Mouse (Mus musculus) ovary, postnatal 14 days (tissue): ENCODE results near the gene Bpifb9a.
"Not testable (repeated sequence)": the region's sequence is repeated elsewhere in the genome, so short reads cannot be mapped to it uniquely, and the experiment has no call there.

Experiments
- DNase-seq: peaks from one replicate; pipeline ENCODE4 v3.0.0; 2022; ENCODE audit warnings: low spot score

The Bpifb9a gene

GRCm38 (mm10) chr2:154257554-154257953 is at the start of gene Bpifb9a:
Bpifb9a (plus strand) TSS chr2:154257854.
- not testable (repeated sequence) for DNase-seq

DNA sequence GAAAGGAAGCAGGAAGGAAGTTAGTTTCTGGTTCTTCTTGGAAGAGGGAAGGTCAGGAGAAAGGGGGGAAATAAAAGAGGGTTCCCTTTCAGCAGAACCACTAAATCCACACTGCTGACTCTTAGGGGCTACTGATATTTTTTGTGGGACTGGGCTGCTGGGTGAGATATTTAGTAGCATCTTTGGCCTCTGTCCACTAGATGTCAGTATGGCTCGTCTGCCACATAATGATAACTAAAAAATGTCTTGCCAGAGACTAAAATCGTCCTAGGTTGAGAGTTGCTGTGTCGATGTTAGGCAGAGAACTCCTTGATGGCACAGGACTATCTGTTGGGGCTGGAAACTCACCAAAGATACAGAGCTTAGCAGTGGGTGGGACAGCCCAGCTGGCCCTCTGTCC is 48.5 kb upstream of the Bpifb9a start:
- no peak for DNase-seq

GRCm38 (mm10) chr2:154211121-154211520 is 46.5 kb upstream of the Bpifb9a start:
- DNase-seq, result no peak

GRCm38 (mm10) chr2:154211881-154212280 is 45.8 kb upstream of the Bpifb9a start:
- DNase-seq, result no peak

- DNase-seq, result peak; percentile 66
Measured at GRCm38 (mm10) chr2:154215191-154215590, 42.5 kb upstream of the Bpifb9a start.

GRCm38 (mm10) chr2:154219950-154220349 is 37.7 kb upstream of the Bpifb9a start:
- DNase-seq, result no peak

- DNase-seq, result peak; percentile 10
Measured at GRCm38 (mm10) chr2:154223265-154223916, 34.3 kb upstream of the Bpifb9a start, which contains the start of gene Bpifb5. Bpifb5 (plus strand) TSS chr2:154223742.

DNA sequence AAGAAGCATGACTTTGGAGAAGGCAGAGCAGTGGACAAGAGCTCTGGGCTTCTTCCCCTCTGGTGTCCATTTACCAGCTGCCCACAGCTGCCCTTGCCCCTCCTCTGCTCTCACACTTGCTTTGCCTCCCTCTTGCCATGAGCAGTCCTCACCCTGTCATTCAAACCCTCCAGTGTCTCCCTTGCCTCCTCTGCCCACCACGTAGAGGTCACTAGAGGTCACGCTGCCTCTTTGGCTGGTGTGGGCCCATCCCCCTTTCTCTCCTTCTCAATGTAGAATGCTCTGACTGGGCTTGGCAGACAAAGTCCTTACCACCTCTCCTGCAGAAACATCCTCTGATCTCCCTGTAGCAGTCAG is 33.8 kb upstream of the Bpifb9a start:
- no peak for DNase-seq

DNA sequence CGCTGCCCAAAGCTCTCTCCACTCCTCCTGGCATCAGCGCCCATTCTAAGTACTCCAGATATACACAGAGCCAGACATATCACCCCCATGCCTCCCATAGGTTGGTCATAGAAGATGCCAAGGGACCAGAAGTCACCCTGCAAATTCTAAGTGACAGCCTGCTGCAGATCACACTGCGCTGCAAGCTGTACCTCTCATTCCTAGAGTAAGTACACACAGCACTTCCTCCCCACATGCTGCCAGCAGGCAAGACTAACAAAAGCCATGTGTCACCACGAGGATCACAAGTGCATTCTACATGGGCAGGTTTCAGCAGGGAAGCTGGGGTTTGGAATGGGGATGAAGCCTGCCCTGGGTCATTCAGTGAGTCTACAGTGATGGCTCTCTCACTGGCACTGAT is 30.7 kb upstream of the Bpifb9a start:
- no peak for DNase-seq

- no peak for DNase-seq
Measured at GRCm38 (mm10) chr2:154227830-154228229, 29.8 kb upstream of the Bpifb9a start.

DNA sequence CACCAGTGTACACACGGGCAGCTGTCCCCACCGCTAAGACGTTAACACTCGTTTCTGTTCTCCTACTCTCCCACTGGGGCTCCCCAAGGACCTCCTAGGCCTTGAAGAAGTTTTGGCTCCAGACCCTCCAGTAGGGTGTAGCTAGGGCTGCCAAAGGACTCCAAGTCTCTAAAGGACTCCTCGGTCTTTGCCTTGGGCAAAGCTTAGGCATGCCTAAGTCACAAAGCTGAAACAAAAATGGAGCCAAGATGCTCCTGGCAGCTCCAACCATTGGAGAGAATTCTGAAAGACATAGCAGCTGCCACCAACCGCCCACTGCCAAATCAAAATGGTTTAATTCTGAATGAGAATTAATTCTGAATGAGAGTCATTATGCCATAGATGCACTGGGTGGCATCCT is 24.2 kb upstream of the Bpifb9a start:
- no peak for DNase-seq

DNA sequence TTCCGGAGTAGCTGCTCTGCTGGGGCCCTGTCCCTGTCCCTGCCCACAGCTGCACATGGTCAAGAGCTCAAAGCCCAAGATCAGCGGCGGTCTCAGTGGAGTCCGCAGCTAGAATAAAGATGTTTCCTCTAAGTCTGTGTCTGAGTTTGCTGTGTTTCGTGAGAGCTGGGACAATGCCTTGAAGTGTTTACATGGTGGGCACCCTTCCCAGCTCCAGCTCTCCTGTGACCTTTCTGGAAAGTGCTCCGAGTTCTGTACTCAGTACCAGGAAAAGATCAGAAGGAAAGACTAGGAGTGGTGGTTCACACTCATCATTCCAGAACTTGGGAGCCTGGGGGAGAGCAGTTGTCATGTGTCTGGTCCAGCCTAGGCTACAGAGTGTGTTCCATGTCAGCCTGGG is 16.9 kb upstream of the Bpifb9a start:
- no peak for DNase-seq

GRCm38 (mm10) chr2:154242726-154243125 is 14.9 kb upstream of the Bpifb9a start:
- not testable (repeated sequence) for DNase-seq

- DNase-seq, result no peak
Measured at GRCm38 (mm10) chr2:154243356-154244036, 14.2 kb upstream of the Bpifb9a start.

DNA sequence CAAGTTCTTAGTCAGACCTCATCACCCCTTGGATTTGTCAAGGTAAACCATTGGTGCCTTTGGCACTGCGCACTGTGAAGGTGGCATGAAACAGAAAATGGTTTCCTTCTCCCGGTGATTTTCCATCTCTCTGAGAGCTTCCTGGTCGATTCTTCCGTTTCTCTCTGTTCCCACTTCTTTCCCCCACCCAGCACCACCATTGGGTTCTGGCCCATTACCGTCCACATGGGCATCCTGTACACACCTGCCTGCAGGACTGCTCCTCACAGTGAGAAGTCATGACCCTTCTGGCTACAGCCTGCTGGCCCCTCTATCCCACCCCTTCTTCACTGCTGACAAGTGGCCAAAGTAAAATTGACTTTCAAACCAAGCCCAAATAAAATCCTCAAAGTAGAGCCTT is 12.3 kb upstream of the Bpifb9a start:
- no peak for DNase-seq

DNA sequence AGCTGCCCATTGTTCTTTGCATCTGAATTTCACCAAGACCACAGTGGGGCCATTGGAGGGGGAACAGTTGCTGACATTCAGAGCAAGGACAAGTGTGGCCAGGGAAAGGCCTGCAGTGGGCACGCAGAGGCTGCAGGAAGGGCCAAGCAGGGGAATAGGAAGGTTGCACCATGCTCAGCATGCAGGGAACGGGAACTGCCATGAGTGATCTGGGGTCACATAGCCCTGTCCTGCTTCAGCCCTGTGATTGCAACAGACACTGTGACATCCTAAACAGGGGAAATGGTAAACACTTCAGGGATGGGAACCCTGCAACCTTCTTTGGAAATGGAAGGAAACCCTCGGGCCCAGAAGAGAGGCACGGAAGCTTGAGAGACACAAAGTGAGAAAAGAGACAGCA is 2.4 kb upstream of the Bpifb9a start:
- not testable (repeated sequence) for DNase-seq

- no peak for DNase-seq
Measured at GRCm38 (mm10) chr2:154255770-154256169, 1.9 kb upstream of the Bpifb9a start.

- DNase-seq, result not testable (repeated sequence)
Measured at GRCm38 (mm10) chr2:154264397-154264796, 6.7 kb downstream of the Bpifb9a start.

- not testable (repeated sequence) for DNase-seq
Measured at GRCm38 (mm10) chr2:154291866-154292265, 34.2 kb downstream of the Bpifb9a start.

- no peak for DNase-seq
Measured at GRCm38 (mm10) chr2:154292833-154293232, 35.2 kb downstream of the Bpifb9a start.

DNA sequence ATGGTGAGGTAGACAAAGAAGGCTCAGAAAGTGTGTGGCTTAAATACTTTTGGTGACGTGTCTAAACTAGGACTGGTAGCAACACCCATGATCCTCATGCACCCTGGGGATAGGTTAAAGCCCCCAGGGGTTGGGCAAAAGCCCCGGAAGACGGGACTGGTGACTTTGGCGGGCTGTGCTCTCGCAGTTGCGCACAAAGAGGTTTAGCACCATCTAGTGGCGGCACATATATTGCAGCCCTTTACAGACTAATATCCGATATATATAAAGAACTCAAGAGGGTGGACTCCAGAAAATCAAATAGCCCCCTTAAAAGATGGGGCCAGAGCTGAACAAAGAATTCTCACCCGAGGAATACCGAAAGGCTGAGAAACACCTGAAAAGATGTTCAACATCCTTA is 37.1 kb downstream of the Bpifb9a start:
- peak; percentile 15 for DNase-seq

GRCm38 (mm10) chr2:154300496-154300895 is 42.8 kb downstream of the Bpifb9a start:
- peak; percentile 58 for DNase-seq

DNA sequence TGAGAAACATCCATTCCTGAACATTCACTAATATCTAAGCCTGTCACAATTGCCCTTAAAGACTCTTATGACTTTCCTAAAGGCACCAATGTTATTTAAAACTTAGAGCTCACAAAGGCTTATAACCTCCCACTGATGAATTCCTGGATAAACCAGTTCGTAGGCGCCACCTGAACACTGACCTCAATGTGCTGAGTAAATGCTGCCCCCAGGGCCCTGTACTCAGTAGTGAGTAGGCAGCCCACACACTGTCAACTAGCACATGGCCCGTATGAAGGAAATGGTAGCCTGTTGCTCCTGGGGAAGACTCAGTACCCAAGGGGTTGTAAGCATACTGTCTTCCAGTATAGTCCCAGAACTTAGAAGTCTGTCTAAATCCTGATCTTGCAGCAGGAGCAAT is 44.1 kb downstream of the Bpifb9a start:
- DNase-seq, result no peak

DNA sequence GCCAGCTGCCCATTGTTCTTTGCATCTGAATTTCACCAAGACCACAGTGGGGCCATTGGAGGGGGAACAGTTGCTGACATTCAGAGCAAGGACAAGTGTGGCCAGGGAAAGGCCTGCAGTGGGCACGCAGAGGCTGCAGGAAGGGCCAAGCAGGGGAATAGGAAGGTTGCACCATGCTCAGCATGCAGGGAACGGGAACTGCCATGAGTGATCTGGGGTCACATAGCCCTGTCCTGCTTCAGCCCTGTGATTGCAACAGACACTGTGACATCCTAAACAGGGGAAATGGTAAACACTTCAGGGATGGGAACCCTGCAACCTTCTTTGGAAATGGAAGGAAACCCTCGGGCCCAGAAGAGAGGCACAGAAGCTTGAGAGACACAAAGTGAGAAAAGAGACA is 47.0 kb downstream of the Bpifb9a start:
- DNase-seq, result not testable (repeated sequence)
